Mouse (Mus musculus) embryo, embryonic 11.5 days (tissue): ENCODE measurements around the gene Ttyh2.

Experiments used
- DNase-seq: peaks from one replicate; pipeline ENCODE4 v3.0.0-alpha.2; 2012; ENCODE audit warnings: low read depth, low spot score

Ttyh2 gene

GRCm38 (mm10) chr11:114682321-114682900, 7.2 kb downstream of the Ttyh2 start:
- no peak for DNase-seq

- DNase-seq, result no peak
Observed at GRCm38 (mm10) chr11:114683029-114683721, 7.9 kb downstream of the Ttyh2 start.

- no peak for DNase-seq
Observed at GRCm38 (mm10) chr11:114683722-114684621, 8.7 kb downstream of the Ttyh2 start.

GRCm38 (mm10) chr11:114684627-114685373, 9.6 kb downstream of the Ttyh2 start:
- no peak for DNase-seq

- no peak for DNase-seq
Observed at GRCm38 (mm10) chr11:114685526-114686040, 10.4 kb downstream of the Ttyh2 start.

GRCm38 (mm10) chr11:114686221-114686959, 11.2 kb downstream of the Ttyh2 start:
- DNase-seq, result no peak

GRCm38 (mm10) chr11:114687574-114688188, 12.4 kb downstream of the Ttyh2 start:
- no peak for DNase-seq

GRCm38 (mm10) chr11:114688729-114689128, 13.5 kb downstream of the Ttyh2 start:
- no peak for DNase-seq

- DNase-seq, result no peak
Observed at GRCm38 (mm10) chr11:114690192-114690591, 15.0 kb downstream of the Ttyh2 start.

GRCm38 (mm10) chr11:114691454-114692182, 16.4 kb downstream of the Ttyh2 start:
- DNase-seq, result no peak

- DNase-seq, result no peak
Observed at GRCm38 (mm10) chr11:114692601-114693000, 17.4 kb downstream of the Ttyh2 start.

GRCm38 (mm10) chr11:114693456-114693855, 18.2 kb downstream of the Ttyh2 start:
- DNase-seq, result no peak

GRCm38 (mm10) chr11:114694451-114694850, 19.2 kb downstream of the Ttyh2 start:
- no peak for DNase-seq

GRCm38 (mm10) chr11:114698496-114698895, 23.3 kb downstream of the Ttyh2 start:
- DNase-seq, result no peak

- DNase-seq, result no peak
Observed at GRCm38 (mm10) chr11:114699511-114699910, 24.3 kb downstream of the Ttyh2 start.

- no peak for DNase-seq
Observed at GRCm38 (mm10) chr11:114702311-114702995, 27.2 kb downstream of the Ttyh2 start.

- no peak for DNase-seq
Observed at GRCm38 (mm10) chr11:114702996-114703361, 27.7 kb downstream of the Ttyh2 start.

GRCm38 (mm10) chr11:114704071-114704913, 29.1 kb downstream of the Ttyh2 start:
- DNase-seq, result no peak
